Mouse (Mus musculus): ENCODE measurements around the gene Sltm. TPM values are rescaled to one million over a fixed set of nuclear protein-coding genes. Genes with fewer than 3 reads are reported as not detected.
"Not testable (repeated sequence)": the region's sequence is repeated elsewhere in the genome, so short reads cannot be mapped to it uniquely, and the experiment has no call there.

Sltm gene
- polyA plus RNA-seq, 1 experiment from 2014 or later: 20.6 TPM

DNA sequence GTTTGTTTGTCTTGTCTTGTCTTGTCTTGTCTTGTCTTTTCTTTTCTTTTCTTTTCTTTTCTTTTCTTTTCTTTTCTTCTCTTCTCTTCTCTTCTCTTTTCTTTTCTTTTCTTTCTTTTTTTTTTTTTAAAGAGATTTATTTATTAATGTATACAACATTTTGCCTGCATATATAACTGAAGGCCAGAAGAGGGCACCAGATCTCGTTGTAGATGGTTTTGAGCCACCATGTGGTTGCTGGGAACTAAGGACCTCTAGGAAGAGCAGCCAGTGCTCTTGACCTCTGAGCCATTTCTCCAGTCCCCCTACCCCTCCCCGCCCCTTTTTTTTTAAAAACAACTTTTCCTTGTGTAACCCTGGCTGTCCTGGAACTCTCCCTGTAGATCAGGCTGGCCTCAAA, 9.7 kb downstream of the Sltm start:
- WGBS (ENCODE audit: insufficient replicate concordance): 78% methylated on average over 2 of the region's 2 CpGs
- H3K27ac ChIP-seq; H3K4me2 ChIP-seq; H3K27me3 ChIP-seq; DNase-seq; H3K9ac ChIP-seq; H3K9me3 ChIP-seq (replicated peaks); H3K4me3 ChIP-seq (replicated peaks); H3K4me1 ChIP-seq (replicated peaks); ATAC-seq (ENCODE audit: low read depth): not testable (repeated sequence)
- peaks cover 33% of the 10 kb centered on the region for H3K36me3 ChIP-seq

DNA sequence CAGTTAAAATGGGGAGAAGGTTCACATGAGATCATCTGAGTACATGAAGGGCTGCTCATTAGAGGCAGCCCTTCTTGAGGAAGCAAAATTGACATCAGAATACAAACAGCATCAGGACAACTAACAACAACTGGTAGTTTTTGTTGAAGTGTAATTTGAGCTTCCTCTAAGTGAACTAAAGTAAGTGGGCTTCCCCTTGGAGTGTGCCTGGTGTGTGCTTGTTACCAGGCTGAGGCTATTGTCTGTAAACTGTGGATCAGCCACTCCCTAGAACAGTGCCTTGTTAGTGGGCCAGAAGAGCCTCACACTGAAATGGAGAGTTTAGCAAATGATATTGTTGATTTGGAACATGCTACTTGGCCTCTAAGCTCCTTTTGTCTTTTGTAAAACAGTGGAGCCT, 12.9 kb downstream of the Sltm start:
- ATAC-seq (ENCODE audit: low read depth): no peak
- Histone ChIP-seq H3K9ac (no peak overlapping the region), H3K27me3 (no peaks in the 10 kb centered on the region), H3K36me3 (peaks cover 31% of the 10 kb centered on the region), H3K4me3 (replicated peaks) (no peak overlapping the region), H3K4me1 (replicated peaks) (no peaks in the 10 kb centered on the region), H3K9me3 (replicated peaks) (no peaks in the 10 kb centered on the region), H3K4me2 (no peak overlapping the region), H3K27ac (no peak overlapping the region)
- DNase-seq: no peak

DNA sequence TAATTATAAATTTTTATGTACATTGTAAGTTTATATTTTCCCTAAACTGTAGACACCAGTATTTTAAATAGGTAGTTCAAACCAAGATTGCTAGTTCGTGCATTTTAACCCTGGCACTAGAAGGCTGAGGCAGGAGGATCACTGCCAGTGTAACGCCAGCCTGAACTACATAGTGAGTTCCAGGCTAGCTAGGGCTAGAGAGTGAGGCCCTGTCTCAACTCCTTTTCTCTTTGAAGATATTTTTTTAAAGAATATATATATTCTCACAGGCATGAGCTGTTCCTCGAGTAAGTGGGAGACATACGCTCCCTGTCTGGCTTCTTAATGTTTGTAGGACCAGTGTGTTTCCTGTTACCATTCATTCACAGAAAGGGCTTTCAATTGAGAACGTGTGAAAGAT, 14.2 kb downstream of the Sltm start:
- no peak overlapping the region for H3K4me2 ChIP-seq
- no peak overlapping the region for H3K4me3 ChIP-seq (replicated peaks)
- peaks cover 33% of the 10 kb centered on the region for H3K36me3 ChIP-seq
- ATAC-seq (ENCODE audit: low read depth) (no peak), DNase-seq (no peak)
- H3K9ac ChIP-seq: no peak overlapping the region
- no peaks in the 10 kb centered on the region for H3K27me3 ChIP-seq
- 77% methylated on average over 5 of the region's 5 CpGs for WGBS (ENCODE audit: insufficient replicate concordance)
- no peaks in the 10 kb centered on the region for H3K4me1 ChIP-seq (replicated peaks)
- no peaks in the 10 kb centered on the region for H3K9me3 ChIP-seq (replicated peaks)
- H3K27ac ChIP-seq: no peak overlapping the region

DNA sequence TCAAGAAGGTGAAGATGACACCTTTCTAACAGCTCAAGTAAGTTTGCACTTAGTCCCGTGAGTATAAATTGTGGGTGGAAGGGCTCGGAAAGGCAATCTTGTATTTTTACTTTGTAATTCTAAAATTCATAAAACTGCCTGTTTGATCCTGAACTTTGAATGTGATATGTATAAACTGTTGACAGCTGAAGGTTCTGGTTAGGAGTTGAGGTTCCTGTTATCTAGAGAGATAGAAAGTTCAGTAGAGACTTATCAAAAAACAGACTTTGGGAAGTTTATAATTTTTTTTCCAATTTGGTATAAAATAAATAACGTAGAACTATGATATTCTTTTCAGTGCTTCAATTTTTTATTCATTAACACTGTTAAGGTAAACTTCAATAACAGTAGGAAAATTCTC, 20.3 kb downstream of the Sltm start:
- Histone ChIP-seq H3K27me3 (no peaks in the 10 kb centered on the region), H3K4me1 (replicated peaks) (no peaks in the 10 kb centered on the region; the same call in 1 of the 2 replicates), H3K4me2 (no peak overlapping the region), H3K27ac (no peak overlapping the region), H3K9me3 (replicated peaks) (no peaks in the 10 kb centered on the region), H3K9ac (no peak overlapping the region), H3K4me3 (replicated peaks) (no peak overlapping the region), H3K36me3 (peaks cover 39% of the 10 kb centered on the region)
- WGBS (ENCODE audit: insufficient replicate concordance): 86% methylated on average over 3 of the region's 3 CpGs
- no peak for ATAC-seq (ENCODE audit: low read depth)
- DNase-seq: no peak

DNA sequence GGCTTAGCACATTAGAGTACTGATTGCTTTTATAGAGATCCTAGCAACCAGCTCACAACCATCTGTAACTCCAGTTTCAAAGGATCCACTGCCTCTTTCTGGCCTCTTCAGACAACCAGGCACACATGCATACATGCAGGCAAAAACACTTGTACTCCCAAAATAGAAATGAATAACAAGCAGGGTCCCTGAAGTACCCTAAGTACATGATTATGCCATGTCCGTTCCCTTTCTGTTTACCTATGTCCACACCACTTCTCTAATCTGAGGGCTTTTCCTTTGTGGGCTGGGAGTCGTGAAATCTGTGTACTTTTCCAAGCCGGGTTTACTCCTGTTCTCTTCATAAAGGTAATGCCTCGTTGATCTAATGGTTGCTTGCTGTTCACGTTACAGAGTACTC, 25.1 kb downstream of the Sltm start:
- Histone ChIP-seq H3K4me3 (replicated peaks) (no peak overlapping the region), H3K9me3 (replicated peaks) (no peaks in the 10 kb centered on the region), H3K4me1 (replicated peaks) (no peaks in the 10 kb centered on the region; the same call in 1 of the 2 replicates), H3K27ac (no peak overlapping the region), H3K36me3 (peaks cover 19% of the 10 kb centered on the region), H3K9ac (no peak overlapping the region), H3K4me2 (no peak overlapping the region), H3K27me3 (no peaks in the 10 kb centered on the region)
- 72% methylated on average over 5 of the region's 5 CpGs for WGBS (ENCODE audit: insufficient replicate concordance)
- ATAC-seq (ENCODE audit: low read depth) (no peak), DNase-seq (no peak)

DNA sequence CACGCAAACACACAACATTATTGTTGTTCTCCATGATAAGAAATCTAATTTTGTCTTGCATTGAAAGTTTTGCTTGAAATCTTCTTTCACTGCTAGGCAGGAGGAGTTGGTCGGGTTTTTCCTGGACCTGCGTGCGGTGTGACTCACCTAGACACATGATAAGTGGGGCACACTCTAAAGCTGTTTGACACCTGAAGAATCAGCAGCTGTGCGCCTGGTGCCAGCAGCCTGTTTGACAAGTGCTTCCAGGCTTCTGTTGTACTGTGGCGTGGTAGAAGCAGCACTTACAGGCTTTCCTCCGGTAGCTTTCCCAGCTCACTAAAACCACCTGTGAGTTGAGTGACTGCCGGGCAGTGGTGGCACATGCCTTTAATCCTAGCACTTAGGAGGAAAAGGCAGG, 27.8 kb downstream of the Sltm start:
- no peak for DNase-seq
- H3K9ac ChIP-seq: no peak overlapping the region
- ATAC-seq (ENCODE audit: low read depth): no peak
- no peak overlapping the region for H3K4me2 ChIP-seq
- no peak overlapping the region for H3K4me3 ChIP-seq (replicated peaks)
- peaks cover 29% of the 10 kb centered on the region for H3K36me3 ChIP-seq
- H3K27me3 ChIP-seq: no peaks in the 10 kb centered on the region
- 87% methylated on average over 8 of the region's 8 CpGs for WGBS (ENCODE audit: insufficient replicate concordance)
- H3K27ac ChIP-seq: no peak overlapping the region
- no peaks in the 10 kb centered on the region for H3K9me3 ChIP-seq (replicated peaks)
- no peaks in the 10 kb centered on the region for H3K4me1 ChIP-seq (replicated peaks)

DNA sequence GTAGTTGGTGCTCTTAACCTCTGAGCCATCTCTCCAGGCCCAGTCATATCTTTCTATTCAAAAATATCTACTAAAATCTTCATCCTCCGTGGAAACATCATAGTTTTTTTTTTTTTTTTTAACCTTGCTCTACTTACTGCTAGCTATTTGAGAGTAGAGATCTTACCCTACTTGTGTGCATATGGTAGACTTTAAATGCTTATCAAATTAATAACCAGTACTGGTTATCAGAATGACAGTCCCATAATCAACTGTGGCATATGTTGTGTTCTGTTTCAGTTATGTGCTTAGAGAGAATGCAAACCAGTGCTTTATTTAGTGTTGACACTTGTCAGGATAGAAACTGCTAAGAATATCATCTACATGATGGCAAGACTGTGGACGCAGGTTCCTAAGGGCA, 35.6 kb downstream of the Sltm start:
- H3K27ac ChIP-seq: no peak overlapping the region
- DNase-seq: no peak
- no peak for ATAC-seq (ENCODE audit: low read depth)
- 59% methylated on average over 2 of the region's 2 CpGs for WGBS (ENCODE audit: insufficient replicate concordance)
- H3K4me1 ChIP-seq (replicated peaks): no peaks in the 10 kb centered on the region
- H3K4me3 ChIP-seq (replicated peaks): no peak overlapping the region
- no peak overlapping the region for H3K4me2 ChIP-seq
- no peaks in the 10 kb centered on the region for H3K27me3 ChIP-seq
- no peak overlapping the region for H3K9ac ChIP-seq
- no peaks in the 10 kb centered on the region for H3K9me3 ChIP-seq (replicated peaks)
- peaks cover 70% of the 10 kb centered on the region for H3K36me3 ChIP-seq

DNA sequence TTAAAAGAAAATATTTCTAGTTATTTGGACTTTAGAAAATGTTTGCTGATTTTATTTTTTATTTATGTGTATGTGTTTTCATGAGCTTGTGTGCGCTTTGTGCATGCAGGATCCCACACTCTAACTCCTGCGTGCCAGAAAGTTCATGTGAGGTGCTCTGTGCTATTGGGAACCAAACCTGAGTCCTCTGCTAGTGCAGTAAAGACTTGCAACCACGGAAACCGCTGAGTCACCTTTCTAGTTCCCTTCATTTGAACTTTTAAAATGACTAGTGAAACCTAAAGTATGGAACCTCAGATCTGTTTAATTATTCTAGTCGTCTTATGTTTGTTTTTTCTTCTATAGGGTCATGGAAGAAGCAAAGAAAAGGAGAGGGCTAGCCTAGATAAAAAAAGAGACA, 38.4 kb downstream of the Sltm start:
- Histone ChIP-seq H3K4me1 (replicated peaks) (peaks cover 5% of the 10 kb centered on the region), H3K27me3 (no peaks in the 10 kb centered on the region), H3K4me3 (replicated peaks) (no peak overlapping the region), H3K9me3 (replicated peaks) (no peaks in the 10 kb centered on the region), H3K27ac (no peak overlapping the region), H3K4me2 (no peak overlapping the region), H3K9ac (no peak overlapping the region), H3K36me3 (peaks cover 74% of the 10 kb centered on the region)
- DNase-seq: no peak
- ATAC-seq (ENCODE audit: low read depth): no peak
- 80% methylated on average over 5 of the region's 5 CpGs for WGBS (ENCODE audit: insufficient replicate concordance)

DNA sequence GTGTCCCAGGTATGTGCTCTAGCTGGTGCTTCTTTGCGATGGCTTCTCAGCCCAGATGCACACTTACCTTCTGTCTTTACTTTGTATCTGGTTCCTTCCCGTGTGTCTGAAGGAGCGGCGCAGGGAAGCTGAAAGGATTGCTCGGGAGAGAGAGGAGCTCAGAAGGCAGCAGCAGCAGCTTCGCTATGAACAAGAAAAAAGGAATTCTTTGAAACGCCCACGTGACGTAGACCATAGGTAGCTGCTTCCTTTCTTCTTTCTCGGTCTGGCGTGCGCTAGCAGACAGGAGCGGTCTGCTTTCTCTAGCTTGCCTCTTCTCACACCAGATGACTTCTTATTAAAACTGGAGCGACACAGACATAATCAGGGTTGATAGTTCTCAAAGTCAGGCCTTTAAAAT, 42.1 kb downstream of the Sltm start:
- Histone ChIP-seq H3K9ac (no peak overlapping the region), H3K27ac (no peak overlapping the region), H3K4me3 (replicated peaks) (no peak overlapping the region), H3K27me3 (no peaks in the 10 kb centered on the region), H3K9me3 (replicated peaks) (no peaks in the 10 kb centered on the region), H3K4me2 (no peak overlapping the region), H3K36me3 (peaks cover 87% of the 10 kb centered on the region), H3K4me1 (replicated peaks) (peaks cover 5% of the 10 kb centered on the region)
- ATAC-seq (ENCODE audit: low read depth) (no peak), DNase-seq (no peak)
- WGBS (ENCODE audit: insufficient replicate concordance): 79% methylated on average over 14 of the region's 14 CpGs

DNA sequence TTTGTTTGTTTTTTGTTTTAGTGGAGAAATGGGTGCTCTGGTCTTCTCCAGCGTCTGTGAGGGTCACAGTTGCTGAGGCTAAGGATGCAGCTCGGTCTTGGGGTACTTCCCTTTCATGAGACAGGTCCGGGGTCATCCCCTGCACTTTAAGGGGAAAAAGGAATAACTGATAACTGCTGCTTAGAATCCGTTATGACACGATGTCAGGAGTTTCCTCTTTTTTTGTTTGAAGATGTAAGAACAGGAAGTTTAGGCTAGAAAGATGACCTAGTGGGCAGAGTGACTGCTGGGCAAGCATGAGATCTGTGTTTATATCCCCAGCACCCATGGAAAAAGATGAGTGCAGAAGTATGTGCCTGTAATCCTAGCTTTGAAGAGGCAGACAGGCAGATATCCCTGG, 42.6 kb downstream of the Sltm start:
- WGBS (ENCODE audit: insufficient replicate concordance): 24% methylated on average over 5 of the region's 5 CpGs
- DNase-seq (no peak), ATAC-seq (ENCODE audit: low read depth) (no peak)
- Histone ChIP-seq H3K4me1 (replicated peaks) (peaks cover 5% of the 10 kb centered on the region), H3K4me2 (no peak overlapping the region), H3K27ac (no peak overlapping the region), H3K27me3 (no peaks in the 10 kb centered on the region), H3K9ac (no peak overlapping the region), H3K36me3 (peaks cover 86% of the 10 kb centered on the region), H3K4me3 (replicated peaks) (no peak overlapping the region), H3K9me3 (replicated peaks) (no peaks in the 10 kb centered on the region)

DNA sequence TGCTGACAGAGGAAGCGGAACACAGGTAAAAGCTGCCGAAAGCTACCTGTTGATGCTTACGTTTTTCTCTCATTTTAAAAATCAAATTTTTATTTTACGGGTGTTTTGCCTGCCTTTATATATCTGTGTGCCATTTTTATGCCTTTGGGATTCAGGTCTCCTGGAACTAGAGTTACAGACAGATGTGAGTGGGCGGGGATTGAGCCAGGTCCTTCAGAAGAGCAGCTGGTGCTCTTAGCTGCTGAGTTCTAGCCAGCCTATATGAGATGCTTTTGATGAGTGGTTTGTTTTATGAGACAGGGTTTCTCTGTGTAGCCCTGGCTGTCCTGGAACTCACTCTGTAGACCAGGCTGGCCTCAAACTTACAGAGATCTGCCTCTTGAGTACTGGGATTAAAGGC, 44.6 kb downstream of the Sltm start:
- Histone ChIP-seq H3K4me3 (replicated peaks) (no peak overlapping the region), H3K27ac (no peak overlapping the region), H3K4me2 (no peak overlapping the region), H3K27me3 (no peaks in the 10 kb centered on the region), H3K36me3 (peaks cover 88% of the 10 kb centered on the region), H3K9me3 (replicated peaks) (no peaks in the 10 kb centered on the region), H3K4me1 (replicated peaks) (peaks cover 5% of the 10 kb centered on the region), H3K9ac (no peak overlapping the region)
- ATAC-seq (ENCODE audit: low read depth): no peak
- WGBS (ENCODE audit: insufficient replicate concordance): 85% methylated on average over 5 of the region's 5 CpGs
- DNase-seq: no peak

DNA sequence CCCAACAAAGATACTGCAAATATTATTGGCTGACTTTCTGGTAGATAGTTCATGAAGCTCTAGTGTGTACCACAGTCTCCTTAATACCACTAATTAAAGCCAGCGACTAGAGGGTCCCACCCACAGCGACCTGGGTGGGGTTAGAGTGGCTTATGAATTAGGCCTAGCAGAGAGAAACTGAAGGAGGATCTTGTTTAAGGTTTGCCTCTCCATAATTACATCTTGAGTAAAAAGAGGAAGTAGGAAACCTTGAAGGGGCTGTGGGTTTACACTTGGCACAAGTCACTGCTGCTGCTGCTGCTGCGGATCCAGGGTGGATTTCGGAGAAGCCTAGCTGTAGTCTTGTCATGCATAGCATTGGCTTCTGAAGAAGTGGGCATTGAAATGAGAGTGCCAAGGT, 48.2 kb downstream of the Sltm start:
- Histone ChIP-seq H3K36me3 (peaks cover 95% of the 10 kb centered on the region), H3K4me1 (replicated peaks) (no peaks in the 10 kb centered on the region), H3K27me3 (no peaks in the 10 kb centered on the region), H3K4me2 (no peak overlapping the region), H3K4me3 (replicated peaks) (no peak overlapping the region), H3K9ac (no peak overlapping the region), H3K27ac (peak overlapping the region; percentile 25; the same call in 1 of the 2 replicates), H3K9me3 (replicated peaks) (no peaks in the 10 kb centered on the region)
- no peak for ATAC-seq (ENCODE audit: low read depth)
- WGBS (ENCODE audit: insufficient replicate concordance): 53% methylated on average over 4 of the region's 4 CpGs
- no peak for DNase-seq

DNA sequence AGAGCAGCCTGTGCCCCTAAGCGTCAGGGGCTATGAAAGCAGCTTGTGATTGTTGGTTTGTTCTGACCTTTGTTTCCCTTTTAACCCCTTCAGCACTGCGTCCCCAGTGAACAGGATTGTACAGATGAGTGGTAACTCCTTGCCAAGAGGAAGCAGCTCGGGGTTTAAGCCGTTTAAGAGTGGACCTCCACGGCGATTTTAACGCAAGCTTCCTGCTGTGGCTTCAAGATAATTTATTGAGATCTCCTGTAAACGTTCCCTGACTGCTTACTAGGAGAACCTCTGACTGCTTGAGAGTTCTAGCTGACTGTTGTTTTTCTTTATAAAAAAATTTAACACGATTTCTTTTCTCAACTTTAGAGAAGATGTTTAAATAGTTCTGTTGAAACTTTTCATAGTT, 48.9 kb downstream of the Sltm start:
- Histone ChIP-seq H3K4me3 (replicated peaks) (no peak overlapping the region), H3K4me1 (replicated peaks) (no peaks in the 10 kb centered on the region), H3K9ac (no peak overlapping the region), H3K9me3 (replicated peaks) (no peaks in the 10 kb centered on the region), H3K27me3 (no peaks in the 10 kb centered on the region), H3K36me3 (peaks cover 94% of the 10 kb centered on the region), H3K27ac (peak overlapping the region; percentile 25; the same call in 1 of the 2 replicates), H3K4me2 (no peak overlapping the region)
- no peak for DNase-seq
- ATAC-seq (ENCODE audit: low read depth): no peak
- 20% methylated on average over 9 of the region's 9 CpGs for WGBS (ENCODE audit: insufficient replicate concordance)
